Mouse (Mus musculus) urinary bladder, adult 2 months (tissue): ENCODE measurements around the gene Itpripl2. TPM values are rescaled to one million over a fixed set of nuclear protein-coding genes. Genes with fewer than 3 reads are reported as not detected.

Experiments used
- DNase-seq: peaks from one replicate; pipeline ENCODE4 v3.0.0; 2022; ENCODE audit warnings: low spot score
- polyA plus RNA-seq: library from polyadenylated mRNA; depleted of rRNA; stranded (reverse); fragments of >200 nt; gene quantifications from 2 replicates; pipeline ENCODE4 v1.2.3, GENCODE M21; 2012

Itpripl2 gene
- polyA plus RNA-seq, 1 experiment, result 16.6 TPM

DNA sequence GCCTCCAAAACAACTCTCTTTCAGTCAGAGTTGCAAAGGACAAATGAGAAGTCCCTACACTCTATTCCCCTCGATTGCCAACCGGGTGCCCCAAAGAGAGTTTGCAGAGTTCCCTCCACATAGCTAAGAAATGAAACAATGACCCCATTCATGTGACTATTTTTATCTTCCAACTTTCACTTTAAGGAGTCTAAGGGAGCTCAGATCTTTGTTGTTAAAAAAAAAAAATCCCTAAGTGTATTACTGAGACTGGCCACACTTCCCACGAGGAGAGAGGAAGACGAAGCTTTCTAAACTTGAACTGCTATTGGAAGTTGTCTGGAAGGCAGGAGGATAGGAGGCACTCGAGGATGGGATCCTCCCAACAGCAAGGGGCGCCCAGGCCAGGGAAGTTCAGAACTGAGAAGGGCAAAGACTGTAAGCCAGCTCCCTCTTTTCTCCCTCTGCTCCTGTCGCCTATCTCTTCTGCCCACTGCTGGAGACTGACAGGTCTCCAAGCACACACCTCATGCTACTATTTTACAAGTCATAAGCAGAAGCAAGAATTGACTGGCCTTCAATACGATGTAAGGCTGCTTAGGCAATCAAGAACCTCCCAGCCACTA is 3.6 kb downstream of the Itpripl2 start:
- no peak for DNase-seq

DNA sequence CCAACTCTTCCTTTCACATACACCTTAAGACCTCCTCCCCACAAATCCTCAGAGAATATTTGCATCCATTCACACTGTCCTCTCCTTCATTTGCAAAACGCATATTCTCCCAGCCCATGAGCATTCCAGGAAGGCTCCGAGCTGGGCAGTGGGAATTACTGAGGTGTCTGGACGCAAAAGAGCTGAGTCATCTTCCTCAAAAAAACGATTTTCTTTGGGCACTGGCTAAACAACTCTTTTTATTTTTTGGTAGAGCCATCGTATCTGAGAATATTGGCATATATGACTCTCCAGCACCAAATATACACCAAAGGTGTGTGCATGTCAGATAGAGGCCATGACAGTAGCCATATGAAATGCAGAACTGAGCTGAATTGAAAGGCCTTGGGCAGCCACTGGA is 4.9 kb downstream of the Itpripl2 start:
- no peak for DNase-seq

DNA sequence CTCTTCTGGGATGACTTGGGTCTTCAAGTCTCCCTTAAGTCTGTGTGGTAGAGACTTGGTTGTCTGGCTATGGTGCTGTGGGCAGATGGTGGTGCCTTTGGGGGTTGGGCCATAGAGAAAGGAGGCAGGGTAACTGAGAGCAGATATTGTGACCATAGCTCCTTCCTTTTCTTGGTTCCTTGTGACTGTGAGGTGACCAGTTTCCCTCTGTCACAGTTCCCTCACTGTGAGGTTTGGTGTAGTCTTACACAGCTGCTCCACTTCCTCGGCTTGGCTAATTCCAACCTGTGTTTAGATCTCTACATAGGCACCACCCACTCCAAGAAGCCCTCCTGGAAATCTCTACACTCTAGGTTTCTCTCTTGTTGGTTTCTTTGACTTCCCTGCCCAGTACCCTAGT is 7.8 kb downstream of the Itpripl2 start:
- DNase-seq, result no peak

DNA sequence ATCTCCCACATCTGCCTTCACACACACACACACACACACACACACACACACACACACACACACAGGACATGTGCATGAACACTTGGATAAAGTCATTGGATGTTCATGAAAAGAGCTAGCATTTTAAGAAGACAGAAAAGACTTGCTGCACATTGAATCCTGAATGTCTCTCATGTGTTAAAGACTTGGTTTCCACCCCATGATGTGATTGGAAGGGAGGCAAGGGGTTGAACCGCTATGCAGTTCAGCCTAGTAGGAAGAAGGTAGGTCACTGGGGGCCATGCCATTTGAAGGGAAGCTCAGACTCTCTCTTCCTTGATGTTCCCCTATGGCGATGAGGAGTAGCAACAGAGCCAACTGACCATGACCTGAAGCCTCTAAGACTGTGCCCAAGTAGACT is 9.8 kb downstream of the Itpripl2 start:
- no peak for DNase-seq

DNA sequence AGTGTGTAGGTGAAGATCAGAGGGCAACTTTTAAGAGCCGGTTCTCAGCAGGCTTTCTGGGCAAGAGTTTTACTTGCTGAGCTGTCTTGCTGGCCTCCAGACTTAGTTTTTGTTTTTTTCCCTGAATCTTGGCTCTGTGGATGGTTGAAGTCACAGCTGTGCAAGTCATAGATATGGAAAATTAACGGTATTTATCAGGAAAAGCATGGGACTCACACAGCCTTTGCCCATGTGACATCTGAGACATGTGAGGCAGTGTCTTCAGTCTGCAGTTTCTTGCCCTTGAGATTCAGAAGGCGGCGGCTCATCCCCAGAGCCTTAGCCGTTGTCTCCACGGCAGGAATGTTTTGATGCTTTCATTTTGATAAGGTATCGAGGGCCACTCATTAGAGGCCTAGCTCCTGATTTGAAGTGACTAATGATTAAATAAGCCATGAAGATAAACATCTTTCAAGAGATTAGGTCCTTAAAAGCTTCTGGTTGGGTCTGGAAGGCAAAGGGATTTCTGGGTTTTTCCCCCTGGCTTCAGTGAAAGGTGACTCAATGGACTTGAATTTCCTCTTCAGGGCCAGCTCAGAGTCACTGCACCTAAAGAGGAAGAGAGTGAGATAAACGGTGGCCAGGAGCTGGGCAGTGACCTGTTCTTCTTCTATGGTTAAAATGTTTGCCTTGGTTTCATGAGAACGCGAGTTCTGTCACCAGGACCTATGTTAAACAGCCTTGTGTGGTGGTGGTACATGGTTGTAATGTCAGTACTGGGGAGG is 10.5 kb downstream of the Itpripl2 start:
- DNase-seq, result no peak

DNA sequence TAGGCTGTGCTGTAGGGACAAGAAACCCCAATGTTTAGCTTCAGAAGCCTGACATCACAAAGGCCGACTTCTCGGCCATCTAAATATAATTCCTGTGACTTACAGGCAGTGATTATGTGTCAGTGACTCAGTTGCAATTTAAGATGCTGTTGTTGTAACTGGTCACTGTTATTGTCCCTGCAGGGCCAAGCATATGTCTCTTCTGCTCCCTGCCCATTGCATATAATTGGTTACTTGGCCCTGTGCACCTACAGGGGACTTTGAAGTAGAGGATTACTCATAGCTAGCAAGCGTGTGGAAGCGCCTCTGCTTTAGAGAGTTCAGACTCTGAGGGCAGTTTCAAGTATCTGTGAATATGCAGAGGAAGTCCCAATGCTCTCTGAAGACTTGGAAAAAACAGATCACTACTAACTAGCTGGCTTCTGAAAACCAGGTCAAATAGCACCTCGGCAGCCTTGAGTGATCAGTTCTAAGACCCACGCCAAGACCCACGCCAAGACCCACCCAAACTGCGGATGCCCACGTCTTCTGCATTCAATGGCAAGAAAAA is 11.5 kb downstream of the Itpripl2 start:
- DNase-seq, result no peak

DNA sequence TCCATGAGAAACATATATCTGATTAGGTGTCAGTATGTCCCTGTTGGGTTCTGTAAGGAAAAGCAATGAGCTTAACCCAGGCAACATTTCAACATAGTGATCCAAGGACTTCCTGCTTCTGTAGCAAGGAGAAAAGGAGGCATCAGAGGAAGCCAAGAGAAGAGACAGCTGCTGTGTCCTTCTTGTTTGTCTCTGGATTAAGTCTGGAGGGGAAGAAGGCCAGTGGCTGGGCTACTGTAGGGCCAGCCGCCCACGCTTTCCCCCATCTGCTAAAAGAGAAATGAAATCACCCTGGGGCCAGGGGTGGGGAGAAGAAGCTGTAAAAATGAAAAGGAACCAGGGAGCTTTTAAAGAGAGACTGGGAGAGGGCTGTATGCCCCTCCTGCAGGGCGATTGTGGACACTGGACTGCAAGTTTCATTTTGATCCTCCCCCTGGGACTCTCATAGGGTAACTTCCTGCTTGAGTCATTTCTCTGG is 12.9 kb downstream of the Itpripl2 start:
- no peak for DNase-seq

DNA sequence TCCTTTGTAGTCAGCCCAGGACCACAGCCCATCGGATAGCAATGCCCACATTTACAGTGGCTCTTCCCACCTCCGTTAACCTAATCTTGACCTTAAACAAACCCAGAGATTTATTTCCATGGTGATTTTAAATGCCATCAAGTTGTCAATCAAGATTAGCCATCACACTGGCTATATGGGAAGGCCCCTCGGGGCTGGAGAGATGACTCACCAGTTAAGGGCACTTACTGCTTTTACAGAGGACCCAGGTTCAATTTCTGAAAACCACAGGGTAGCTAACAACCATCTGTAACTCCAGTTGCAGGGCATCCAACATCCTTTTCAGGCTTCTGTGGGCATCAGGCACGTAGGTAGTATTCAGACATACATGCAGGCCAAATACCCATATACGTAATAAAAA is 15.3 kb downstream of the Itpripl2 start:
- DNase-seq, result no peak

DNA sequence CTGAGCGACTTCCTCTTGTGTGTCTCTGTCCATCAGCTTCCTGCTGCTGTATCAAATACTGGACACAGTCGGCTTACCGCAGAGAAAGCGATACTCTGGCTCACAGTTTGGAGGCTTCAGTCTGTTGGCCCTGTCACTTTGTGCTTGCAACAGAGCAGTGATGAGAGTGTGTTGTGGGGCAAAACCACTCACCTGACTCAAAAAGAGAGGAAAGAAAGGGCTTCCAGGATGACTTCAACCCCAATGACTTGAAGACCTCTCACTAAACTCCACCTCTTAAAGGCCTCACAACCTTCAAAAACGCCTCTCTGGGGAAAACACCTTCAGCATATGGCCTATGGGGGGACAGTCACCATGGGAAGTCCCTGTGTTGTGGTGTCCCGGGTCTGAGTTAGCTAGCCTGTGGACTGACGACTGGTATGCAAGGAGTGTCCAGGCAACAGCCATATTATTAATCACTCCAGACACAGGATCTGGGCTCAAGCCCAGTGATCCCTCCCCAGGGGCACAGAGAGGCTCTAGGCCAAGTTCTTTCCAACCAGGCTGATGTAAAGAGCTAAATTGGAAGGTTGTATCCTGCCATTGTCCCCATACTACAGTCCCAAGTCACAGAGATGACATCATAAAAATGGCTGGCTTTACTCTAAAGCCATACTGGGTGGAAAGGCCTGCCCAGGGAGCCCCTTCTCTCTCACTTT is 16.6 kb downstream of the Itpripl2 start:
- no peak for DNase-seq

DNA sequence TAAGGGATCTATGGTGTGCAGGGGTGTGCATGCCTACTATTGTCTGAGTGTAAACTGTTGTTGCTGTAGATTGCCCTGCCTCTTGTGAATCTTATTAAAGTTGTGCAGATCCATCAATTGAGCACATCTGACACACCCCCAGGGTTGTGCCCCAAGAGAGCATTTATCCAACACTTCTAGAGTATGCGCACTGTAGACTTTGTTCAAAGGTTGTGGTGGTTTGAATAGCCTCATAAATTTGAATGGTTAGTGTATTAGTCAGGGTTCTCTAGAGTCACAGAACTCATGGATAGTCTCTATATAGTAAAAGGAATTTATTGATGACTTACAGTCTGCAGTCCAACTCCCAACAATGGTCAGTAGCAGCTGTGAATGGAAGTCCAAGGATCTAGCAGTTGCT is 18.9 kb downstream of the Itpripl2 start:
- DNase-seq, result no peak

DNA sequence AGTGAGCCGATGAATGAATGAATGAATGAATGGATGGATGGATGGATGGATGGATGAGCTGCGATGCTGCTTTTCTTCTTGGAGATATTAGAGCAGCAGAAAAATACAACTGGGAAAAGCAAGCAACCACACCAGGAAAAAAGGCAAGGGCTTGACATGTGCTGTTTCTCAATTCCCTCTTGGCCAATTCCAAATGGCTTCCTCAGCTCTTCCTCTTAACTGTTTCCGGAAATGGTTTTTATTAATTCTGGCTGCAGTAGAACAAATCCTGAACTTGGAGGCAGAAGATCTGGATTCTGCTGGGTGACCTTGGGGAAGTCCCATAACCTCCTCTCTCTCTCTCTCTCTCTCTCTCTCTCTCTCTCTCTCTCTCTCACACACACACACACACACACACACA is 23.7 kb downstream of the Itpripl2 start:
- no peak for DNase-seq

DNA sequence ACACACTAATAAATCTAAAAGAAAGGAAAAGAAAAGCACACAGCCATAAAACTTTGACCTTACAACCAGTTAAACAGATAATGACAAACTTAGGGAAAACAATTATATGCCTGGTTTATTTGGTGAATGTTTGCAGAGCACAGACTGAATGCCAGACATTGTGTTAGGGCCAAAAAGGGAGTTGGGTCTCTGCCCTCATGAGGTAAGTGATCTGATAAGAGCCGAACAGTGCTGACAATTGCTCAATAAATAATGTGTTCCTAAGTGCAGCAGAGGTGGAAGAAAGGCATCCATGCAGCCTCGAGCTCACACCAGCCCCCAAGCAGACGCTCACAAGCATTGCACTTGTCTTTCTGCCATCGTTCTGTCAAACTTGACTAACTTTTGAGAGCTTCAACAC is 27.3 kb downstream of the Itpripl2 start:
- no peak for DNase-seq

DNA sequence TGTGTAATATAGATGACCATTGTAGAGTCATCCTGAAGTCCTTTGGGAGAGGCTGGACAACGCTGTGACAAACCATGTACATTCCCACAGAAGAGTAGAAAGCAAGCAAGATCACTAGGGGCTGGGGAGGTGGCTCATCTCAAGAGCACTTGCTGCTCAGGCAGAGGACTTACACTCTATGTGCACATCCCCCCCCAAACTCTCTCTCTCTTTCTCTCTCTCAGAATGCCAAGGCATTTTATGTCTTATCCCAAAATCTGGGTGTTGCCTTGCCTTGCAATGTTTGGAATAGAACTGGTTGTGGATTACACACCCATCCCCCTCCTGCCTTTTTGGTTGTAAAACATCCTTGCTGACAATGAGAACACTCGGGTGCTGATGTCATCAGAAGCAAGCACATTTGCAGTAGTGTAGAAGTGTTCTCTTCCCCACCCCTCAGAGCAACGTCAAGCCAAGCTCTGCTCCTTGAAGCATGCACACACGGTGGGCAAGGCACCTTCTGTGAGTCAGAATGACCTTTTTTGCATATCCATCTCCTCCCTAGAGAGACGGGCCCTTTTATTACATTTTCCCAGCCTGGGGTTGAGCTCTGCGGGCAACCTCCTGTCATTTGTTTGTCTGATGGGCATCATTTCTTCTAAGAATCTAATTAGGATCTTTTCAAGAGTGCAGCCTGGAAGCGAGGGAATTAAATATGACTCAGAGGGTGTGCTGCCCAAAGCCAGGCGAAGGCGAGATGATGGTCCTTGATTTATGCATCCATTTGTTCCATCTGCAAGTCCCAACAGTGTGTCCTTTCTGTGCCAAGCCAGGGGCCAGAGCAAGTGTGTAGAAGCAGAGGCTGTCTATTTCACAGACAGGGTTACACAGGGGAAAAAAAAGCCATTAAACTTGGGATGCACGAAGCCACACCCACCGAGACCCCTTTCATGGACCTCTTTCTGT is 28.7 kb downstream of the Itpripl2 start:
- DNase-seq, result no peak

DNA sequence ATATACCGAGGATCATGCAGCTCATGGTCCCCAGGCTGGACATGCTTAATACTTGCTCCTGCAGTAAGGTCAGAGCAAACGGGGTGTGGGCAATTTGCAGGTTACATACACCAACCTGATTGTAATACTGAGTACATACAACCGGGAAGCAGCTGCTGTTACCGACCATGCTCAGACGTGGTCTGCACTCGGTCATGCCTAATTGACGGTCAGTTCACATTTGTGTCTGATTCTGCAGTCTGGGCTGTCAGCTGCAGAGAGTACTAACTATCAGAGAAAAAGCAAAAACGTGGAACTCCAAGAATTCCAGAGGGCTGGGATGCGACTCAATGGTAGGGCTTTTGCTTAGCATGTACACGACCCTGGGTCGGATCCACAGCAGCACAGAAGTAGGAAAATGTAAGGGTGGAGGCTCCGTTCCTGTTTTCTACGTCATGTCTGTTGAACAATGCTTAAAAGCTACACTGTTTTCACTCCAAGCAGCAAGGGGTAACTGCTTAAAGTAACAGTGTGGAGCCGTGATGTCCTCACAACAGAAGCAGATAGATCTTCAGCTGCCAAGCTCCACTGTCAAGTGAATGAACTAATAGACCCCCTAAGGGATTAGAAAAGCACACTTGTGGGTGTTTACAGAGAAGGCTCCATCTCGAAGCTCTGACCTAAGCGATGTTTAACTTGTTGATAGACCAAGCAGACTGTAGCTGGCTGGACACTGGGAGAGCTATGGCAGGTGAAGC is 30.2 kb downstream of the Itpripl2 start:
- no peak for DNase-seq

DNA sequence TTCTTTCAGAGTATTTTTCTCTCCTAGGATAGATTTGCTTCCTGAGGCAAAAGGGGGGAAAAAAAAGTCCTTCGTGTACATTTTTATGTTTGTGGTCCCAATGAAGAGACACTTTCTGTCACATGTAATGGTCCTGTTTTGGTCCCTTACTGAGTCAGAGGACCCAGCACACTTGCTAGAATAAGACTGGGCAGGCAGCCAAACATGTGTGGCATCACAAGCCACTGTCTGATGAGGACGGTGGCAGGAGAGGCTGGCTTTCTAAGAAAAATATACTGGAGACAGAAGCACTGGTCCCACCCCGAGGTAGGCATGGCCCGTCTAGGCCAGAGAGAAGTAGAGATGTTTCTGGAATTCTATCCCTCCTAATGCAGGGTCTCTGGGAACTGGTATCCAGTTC is 38.1 kb downstream of the Itpripl2 start:
- DNase-seq, result no peak

DNA sequence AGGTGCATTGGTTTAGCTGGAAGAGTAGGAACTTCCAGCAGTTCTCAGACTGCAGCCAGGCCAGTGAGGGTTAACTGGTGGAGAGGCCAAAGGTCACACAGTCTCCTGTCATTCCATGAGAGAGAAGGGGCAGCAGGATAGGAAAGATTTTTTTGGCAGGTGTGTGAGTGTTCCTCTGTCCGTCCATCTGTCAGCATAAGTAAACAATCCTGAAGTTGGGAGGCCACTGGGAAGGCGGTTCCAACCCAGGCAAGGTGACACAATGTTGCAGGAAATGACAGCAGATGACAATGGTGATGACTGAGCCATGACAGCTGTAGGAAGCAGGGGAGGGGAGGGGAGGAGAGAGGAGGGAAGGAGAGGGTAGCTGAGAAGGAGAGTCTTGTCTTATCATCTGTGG is 38.8 kb downstream of the Itpripl2 start:
- DNase-seq, result no peak

DNA sequence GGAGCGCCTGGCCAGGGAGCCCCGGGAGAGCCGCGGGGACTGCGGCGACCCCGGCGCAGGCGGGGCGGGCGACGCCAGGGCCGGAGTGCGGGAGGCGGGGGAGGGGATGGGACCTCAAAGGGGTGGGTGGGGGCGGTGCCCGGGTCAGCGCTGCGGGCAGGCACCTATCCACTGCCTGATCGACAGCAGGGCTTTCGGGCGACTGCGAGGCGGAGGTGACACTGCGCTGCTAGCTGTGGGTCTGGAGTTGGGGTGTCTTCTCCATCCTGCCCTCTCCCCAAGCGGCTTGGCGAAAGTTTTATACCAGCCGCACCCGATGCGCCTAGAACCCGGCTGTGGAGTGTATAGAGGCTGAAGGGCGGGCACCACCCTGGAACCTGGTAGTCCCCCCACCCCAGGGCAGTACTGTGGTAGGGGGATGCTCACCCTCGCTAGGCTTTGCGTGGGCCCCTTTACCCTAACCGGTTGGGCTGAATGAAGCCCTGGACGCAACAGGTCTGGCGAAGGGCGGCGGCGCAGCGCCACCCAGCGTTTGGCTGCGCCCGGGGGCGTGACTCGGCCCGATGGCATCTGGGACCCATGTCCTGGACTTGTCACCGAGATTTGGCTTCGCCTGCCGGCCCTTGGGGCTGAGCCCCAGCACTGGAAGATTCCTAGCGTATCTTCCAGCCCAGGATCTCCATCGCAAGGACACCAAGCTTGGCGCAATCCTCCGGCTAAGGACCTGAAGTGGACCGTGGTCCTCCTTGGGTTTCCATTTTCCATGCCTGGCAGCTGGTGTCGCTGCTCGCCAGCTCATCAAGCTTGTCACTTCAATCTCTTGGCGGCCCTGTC is 43.4 kb downstream of the Itpripl2 start, which contains the start of gene Syt17:
Gene Syt17, minus strand, starts transcription at position 89 of the 834 bp plus-strand sequence.
- peak; percentile 76 for DNase-seq

DNA sequence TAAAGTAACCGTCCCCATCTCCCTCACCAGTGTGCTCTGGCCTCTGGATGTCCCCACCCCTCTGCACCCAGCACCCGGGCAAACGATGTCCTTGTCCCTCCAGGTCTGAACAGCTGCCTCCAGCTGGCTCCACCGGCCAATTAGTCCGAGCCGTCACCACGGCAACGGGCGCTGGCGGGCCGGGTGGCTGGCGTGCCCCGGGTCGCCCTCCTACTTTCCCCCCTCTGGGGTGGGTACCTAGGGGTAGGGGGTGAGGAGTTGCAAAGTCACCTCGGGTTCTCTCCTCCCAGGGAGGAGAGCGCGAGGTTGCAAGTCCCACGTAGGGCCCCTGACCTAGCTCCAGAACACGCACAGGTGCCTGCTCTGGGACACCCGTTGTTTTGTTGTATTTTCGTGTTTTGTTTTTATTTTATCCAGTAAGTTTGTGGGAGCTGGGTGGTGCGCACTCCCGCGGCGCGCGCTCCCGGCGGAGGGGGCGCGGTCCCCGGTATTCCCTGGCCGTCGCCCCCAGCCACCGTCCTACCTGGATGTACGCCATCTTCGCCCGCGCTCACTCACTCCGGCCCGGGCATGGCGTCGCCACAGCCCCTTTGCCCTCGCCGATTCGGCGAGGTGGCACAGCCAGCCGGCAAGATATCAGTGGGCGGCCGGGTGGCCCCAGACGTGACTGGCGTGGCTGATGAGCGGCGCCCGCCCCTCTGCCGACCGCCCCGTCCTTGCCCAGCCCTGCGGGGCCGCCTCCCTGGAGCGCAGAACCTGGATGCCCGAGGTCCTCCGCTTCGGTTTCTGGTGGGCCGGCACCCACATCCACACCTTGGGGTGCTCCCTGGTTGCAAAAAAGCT is 44.3 kb downstream of the Itpripl2 start:
- DNase-seq, result peak; percentile 28
